Mouse (Mus musculus): Measurements from ENCODE around the gene Hyls1. TPM values are rescaled to one million over a fixed set of nuclear protein-coding genes. Genes with fewer than 3 reads are reported as not detected.
A peak's percentile ranks its signal among the peaks of the same experiment; 100 is the strongest.

Gene Hyls1
- polyA plus RNA-seq, 1 experiment from 2014 or later, result 26.3 TPM

DNA sequence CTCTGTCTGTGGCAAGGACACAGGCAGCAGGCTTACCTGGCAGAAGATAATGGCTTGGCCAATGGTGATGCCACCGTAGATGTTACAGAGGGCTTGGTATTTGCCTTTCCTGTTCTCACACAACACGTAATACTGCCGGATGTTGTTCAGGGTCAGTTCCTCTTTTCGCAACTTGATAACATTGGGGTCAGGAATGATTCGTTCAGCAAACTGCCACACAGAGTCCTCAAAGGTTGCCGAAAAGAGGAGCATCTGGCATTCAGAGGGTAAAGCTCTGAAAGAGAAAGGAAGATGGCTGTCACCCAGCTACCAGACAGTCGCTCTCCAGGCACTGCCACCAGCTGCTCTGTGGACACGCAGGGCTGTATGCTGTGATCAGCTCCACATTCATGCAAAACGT, 23.5 kb downstream of the Hyls1 start:
- ATAC-seq, result no peak
- 82% methylated on average over 9 of the region's 9 CpGs for WGBS
- Histone ChIP-seq H3K4me3 (replicated peaks; ENCODE audit: low read length) (no peak overlapping the region), H3K36me3 (ENCODE audit: control insufficient read depth, insufficient read depth) (peaks cover 10% of the 10 kb centered on the region), H3K27ac (ENCODE audit: low read length) (no peak overlapping the region), H3K27me3 (replicated peaks; ENCODE audit: control insufficient read depth, insufficient read depth, low read length) (no peaks in the 10 kb centered on the region), H3K4me2 (ENCODE audit: low read length) (no peak overlapping the region), H3K4me1 (replicated peaks; ENCODE audit: control insufficient read depth, insufficient read depth, low read length) (no peaks in the 10 kb centered on the region), H3K9ac (replicated peaks; ENCODE audit: low read depth, low read length) (no peak overlapping the region), H3K9me3 (ENCODE audit: control insufficient read depth, low read length) (no peaks in the 10 kb centered on the region)

GRCm38 (mm10) chr9:35545704-35546103, 24.5 kb downstream of the Hyls1 start:
- Histone ChIP-seq H3K4me2 (ENCODE audit: low read length) (no peak overlapping the region), H3K27ac (ENCODE audit: low read length) (no peak overlapping the region), H3K36me3 (ENCODE audit: control insufficient read depth, insufficient read depth) (peaks cover 12% of the 10 kb centered on the region), H3K9ac (replicated peaks; ENCODE audit: low read depth, low read length) (no peak overlapping the region), H3K4me3 (replicated peaks; ENCODE audit: low read length) (no peak overlapping the region), H3K9me3 (ENCODE audit: control insufficient read depth, low read length) (no peaks in the 10 kb centered on the region), H3K27me3 (replicated peaks; ENCODE audit: control insufficient read depth, insufficient read depth, low read length) (no peaks in the 10 kb centered on the region), H3K4me1 (replicated peaks; ENCODE audit: control insufficient read depth, insufficient read depth, low read length) (no peaks in the 10 kb centered on the region)
- WGBS, result 74% methylated on average over 12 of the region's 12 CpGs
- ATAC-seq, result no peak

- Histone ChIP-seq H3K4me2 (ENCODE audit: low read length) (no peak overlapping the region), H3K4me3 (replicated peaks; ENCODE audit: low read length) (no peak overlapping the region), H3K27ac (ENCODE audit: low read length) (no peak overlapping the region), H3K36me3 (ENCODE audit: control insufficient read depth, insufficient read depth) (peaks cover 12% of the 10 kb centered on the region), H3K27me3 (replicated peaks; ENCODE audit: control insufficient read depth, insufficient read depth, low read length) (no peaks in the 10 kb centered on the region), H3K9me3 (ENCODE audit: control insufficient read depth, low read length) (no peaks in the 10 kb centered on the region), H3K4me1 (replicated peaks; ENCODE audit: control insufficient read depth, insufficient read depth, low read length) (no peaks in the 10 kb centered on the region), H3K9ac (replicated peaks; ENCODE audit: low read depth, low read length) (no peak overlapping the region)
- 89% methylated on average over 2 of the region's 2 CpGs for WGBS
- no peak for ATAC-seq
Observed at GRCm38 (mm10) chr9:35544666-35545065, 25.5 kb downstream of the Hyls1 start.

GRCm38 (mm10) chr9:35543099-35543860, 26.9 kb downstream of the Hyls1 start:
- Histone ChIP-seq H3K36me3 (ENCODE audit: control insufficient read depth, insufficient read depth) (peaks cover 12% of the 10 kb centered on the region), H3K4me3 (replicated peaks; ENCODE audit: low read length) (no peak overlapping the region), H3K27ac (ENCODE audit: low read length) (no peak overlapping the region), H3K4me2 (ENCODE audit: low read length) (no peak overlapping the region), H3K4me1 (replicated peaks; ENCODE audit: control insufficient read depth, insufficient read depth, low read length) (peaks cover 12% of the 10 kb centered on the region), H3K27me3 (replicated peaks; ENCODE audit: control insufficient read depth, insufficient read depth, low read length) (no peaks in the 10 kb centered on the region), H3K9ac (replicated peaks; ENCODE audit: low read depth, low read length) (no peak overlapping the region), H3K9me3 (ENCODE audit: control insufficient read depth, low read length) (no peaks in the 10 kb centered on the region)
- WGBS, result 89% methylated on average over 14 of the region's 14 CpGs
- no peak for ATAC-seq

DNA sequence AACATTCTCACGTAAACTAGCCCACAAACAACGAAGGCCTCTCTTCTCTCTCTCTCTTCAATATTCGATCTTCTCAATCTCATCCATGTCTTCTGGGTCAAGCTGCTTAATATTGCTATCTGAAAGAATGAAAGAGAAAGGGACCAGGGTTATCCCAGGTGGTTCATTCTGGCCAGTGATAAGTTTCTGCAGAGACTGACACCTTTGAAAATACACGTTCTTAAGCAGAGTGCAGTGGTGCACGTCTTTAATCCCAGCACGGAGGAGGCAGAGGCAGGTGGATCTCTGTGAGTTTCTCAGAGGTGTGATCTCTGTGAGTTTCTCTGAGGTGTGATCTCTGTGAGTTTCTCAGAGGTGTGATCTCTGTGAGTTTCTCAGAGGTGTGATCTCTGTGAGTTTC, 28.3 kb downstream of the Hyls1 start:
- Histone ChIP-seq H3K36me3 (ENCODE audit: control insufficient read depth, insufficient read depth) (peaks cover 12% of the 10 kb centered on the region; the same call in 1 of the 2 replicates), H3K9me3 (ENCODE audit: control insufficient read depth, low read length) (no peaks in the 10 kb centered on the region), H3K4me1 (replicated peaks; ENCODE audit: control insufficient read depth, insufficient read depth, low read length) (peaks cover 12% of the 10 kb centered on the region), H3K4me2 (ENCODE audit: low read length) (no peak overlapping the region), H3K9ac (replicated peaks; ENCODE audit: low read depth, low read length) (no peak overlapping the region), H3K27ac (ENCODE audit: low read length) (no peak overlapping the region), H3K4me3 (replicated peaks; ENCODE audit: low read length) (no peak overlapping the region), H3K27me3 (replicated peaks; ENCODE audit: control insufficient read depth, insufficient read depth, low read length) (no peaks in the 10 kb centered on the region)
- 79% methylated on average over 6 of the region's 6 CpGs for WGBS
- no peak for ATAC-seq

DNA sequence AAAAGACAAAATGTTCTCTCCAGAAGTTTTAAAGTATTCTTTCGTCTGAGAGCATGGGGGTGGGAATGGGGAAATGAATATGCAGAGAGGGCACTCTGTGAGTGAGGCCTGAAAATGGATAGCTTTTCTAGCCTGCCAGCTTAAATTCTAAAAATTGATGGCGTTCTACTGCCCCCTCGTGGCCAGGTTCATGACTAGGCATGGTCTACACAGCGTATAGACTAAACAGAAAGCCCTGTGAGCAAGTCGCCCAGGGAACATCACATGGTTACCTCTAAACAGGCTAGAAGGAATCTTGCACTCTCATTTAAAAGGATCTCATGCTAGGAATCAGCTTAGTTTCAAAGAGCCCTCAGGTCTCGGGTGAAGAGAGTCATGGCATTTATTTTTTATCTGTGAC, 28.7 kb downstream of the Hyls1 start:
- 9% methylated on average over 6 of the region's 6 CpGs for WGBS
- ATAC-seq, result peak; percentile 80
- Histone ChIP-seq H3K9me3 (ENCODE audit: control insufficient read depth, low read length) (no peaks in the 10 kb centered on the region), H3K36me3 (ENCODE audit: control insufficient read depth, insufficient read depth) (peaks cover 12% of the 10 kb centered on the region; the same call in 1 of the 2 replicates), H3K27me3 (replicated peaks; ENCODE audit: control insufficient read depth, insufficient read depth, low read length) (no peaks in the 10 kb centered on the region), H3K9ac (replicated peaks; ENCODE audit: low read depth, low read length) (no peak overlapping the region), H3K4me2 (ENCODE audit: low read length) (no peak overlapping the region), H3K4me1 (replicated peaks; ENCODE audit: control insufficient read depth, insufficient read depth, low read length) (peaks cover 12% of the 10 kb centered on the region), H3K4me3 (replicated peaks; ENCODE audit: low read length) (no peak overlapping the region), H3K27ac (ENCODE audit: low read length) (no peak overlapping the region)

GRCm38 (mm10) chr9:35541024-35541423, 29.2 kb downstream of the Hyls1 start:
- Histone ChIP-seq H3K9me3 (ENCODE audit: control insufficient read depth, low read length) (no peaks in the 10 kb centered on the region), H3K9ac (replicated peaks; ENCODE audit: low read depth, low read length) (no peak overlapping the region), H3K4me3 (replicated peaks; ENCODE audit: low read length) (no peak overlapping the region), H3K27ac (ENCODE audit: low read length) (no peak overlapping the region), H3K4me1 (replicated peaks; ENCODE audit: control insufficient read depth, insufficient read depth, low read length) (peaks cover 12% of the 10 kb centered on the region), H3K4me2 (ENCODE audit: low read length) (no peak overlapping the region), H3K27me3 (replicated peaks; ENCODE audit: control insufficient read depth, insufficient read depth, low read length) (no peaks in the 10 kb centered on the region), H3K36me3 (ENCODE audit: control insufficient read depth, insufficient read depth) (peaks cover 12% of the 10 kb centered on the region; the same call in 1 of the 2 replicates)
- 0 out of 2 replicates have a peak, but pooled peaks have one; percentile 7 for ATAC-seq
- WGBS, result 85% methylated on average over 5 of the region's 5 CpGs

DNA sequence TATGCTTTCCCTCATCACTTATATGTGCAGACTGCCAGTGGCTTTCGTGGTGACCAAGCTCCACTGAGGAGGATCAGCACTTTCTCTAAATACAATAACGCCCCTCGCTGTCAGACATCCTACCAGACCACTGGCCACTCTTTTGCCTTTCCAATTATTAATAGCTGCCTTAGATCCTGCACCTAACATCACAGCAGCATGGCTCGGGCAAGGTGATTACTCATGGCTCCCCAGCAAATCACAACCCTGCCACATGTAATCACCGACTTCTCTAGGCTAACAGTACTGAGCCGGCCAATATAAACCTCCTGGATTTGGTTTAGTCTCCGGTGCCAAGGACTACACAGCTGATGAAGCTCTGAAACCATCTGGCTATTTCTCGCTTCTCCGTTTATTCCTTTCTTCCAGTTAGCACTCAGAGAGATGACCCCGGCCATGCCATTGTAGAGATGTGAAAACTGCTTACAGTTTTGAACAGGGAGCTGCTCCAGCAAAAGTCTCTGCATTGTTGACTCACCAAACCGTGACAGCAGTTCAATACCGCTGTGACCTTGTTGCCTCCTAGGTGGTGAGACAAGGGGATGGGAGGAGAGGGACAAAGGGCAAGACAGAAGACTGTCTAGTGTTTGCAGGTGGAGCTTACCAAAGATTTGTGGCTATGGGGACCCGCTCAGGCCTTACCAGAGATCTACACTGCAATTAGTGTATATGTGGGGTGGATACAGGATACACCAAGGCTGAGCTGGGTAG, 31.0 kb downstream of the Hyls1 start:
- 72% methylated on average over 13 of the region's 13 CpGs for WGBS
- 0 out of 2 replicates have a peak, but pooled peaks have one; percentile 17 for ATAC-seq
- no peak overlapping the region for H3K4me2 ChIP-seq (ENCODE audit: low read length)
- no peaks in the 10 kb centered on the region for H3K27me3 ChIP-seq (replicated peaks; ENCODE audit: control insufficient read depth, insufficient read depth, low read length)
- no peaks in the 10 kb centered on the region for H3K9me3 ChIP-seq (ENCODE audit: control insufficient read depth, low read length)
- peaks cover 7% of the 10 kb centered on the region; the same call in 1 of the 2 replicates for H3K36me3 ChIP-seq (ENCODE audit: control insufficient read depth, insufficient read depth)
- no peak overlapping the region for H3K9ac ChIP-seq (replicated peaks; ENCODE audit: low read depth, low read length)
- H3K27ac ChIP-seq (ENCODE audit: low read length), result no peak overlapping the region
- peaks cover 12% of the 10 kb centered on the region for H3K4me1 ChIP-seq (replicated peaks; ENCODE audit: control insufficient read depth, insufficient read depth, low read length)
- no peak overlapping the region for H3K4me3 ChIP-seq (replicated peaks; ENCODE audit: low read length)

GRCm38 (mm10) chr9:35535876-35536275, 34.3 kb downstream of the Hyls1 start:
- WGBS, result 81% methylated on average over 4 of the region's 4 CpGs
- H3K4me3 ChIP-seq (replicated peaks; ENCODE audit: low read length), result no peak overlapping the region
- no peaks in the 10 kb centered on the region for H3K9me3 ChIP-seq (ENCODE audit: control insufficient read depth, low read length)
- no peaks in the 10 kb centered on the region for H3K27me3 ChIP-seq (replicated peaks; ENCODE audit: control insufficient read depth, insufficient read depth, low read length)
- H3K4me1 ChIP-seq (replicated peaks; ENCODE audit: control insufficient read depth, insufficient read depth, low read length), result peaks cover 12% of the 10 kb centered on the region
- no peak overlapping the region for H3K4me2 ChIP-seq (ENCODE audit: low read length)
- H3K36me3 ChIP-seq (ENCODE audit: control insufficient read depth, insufficient read depth), result 0 out of 2 replicates have a peak, but pooled peaks cover under 1% of the 10 kb centered on the region
- no peak overlapping the region for H3K27ac ChIP-seq (ENCODE audit: low read length)
- no peak overlapping the region for H3K9ac ChIP-seq (replicated peaks; ENCODE audit: low read depth, low read length)
- no peak for ATAC-seq

Measured in forebrain, embryonic 16.5 days (tissue).